In genomic region chr14:45350931-45351859, GRCm38 (mm10) we compare ENCODE assay signal across 7 mouse cellular contexts. TPM values are rescaled to one million over a fixed set of nuclear protein-coding genes. Genes with fewer than 3 reads are reported as not detected.
DNase-seq lines count a peak whose midpoint lies in the region; ATAC-seq lines count a peak whose summit lies in the region.

Gene Styx (plus strand): TSS chr14:45351093.

- intact Hi-C loops in left cerebral cortex, postnatal 36 days (cut with DNase I) = loop anchor here (2.0 kb wide), 1 partner anchor 22 kb away; the partner anchor contains the start of gene Psmc6

- peak within 1 kb of the TSS; percentile 84 for H3K9ac ChIP-seq in intestine, embryonic 16.5 days (ENCODE audit: low read depth, low read length)
- H3K9ac ChIP-seq in midbrain, embryonic 11.5 days (ENCODE audit: low read length) = peak within 1 kb of the TSS; percentile 63

- peak within 1 kb of the TSS; percentile 75 for H3K4me3 ChIP-seq in intestine, embryonic 16.5 days (ENCODE audit: low read length)
- peak within 1 kb of the TSS; percentile 51 for H3K4me3 ChIP-seq in midbrain, embryonic 11.5 days (ENCODE audit: low read depth, low read length)

- H3K9me3 ChIP-seq in intestine, embryonic 16.5 days (ENCODE audit: control insufficient read depth, low read length) = no peaks in the 10 kb centered on the region
- no peaks in the 10 kb centered on the region for H3K9me3 ChIP-seq in midbrain, embryonic 11.5 days (ENCODE audit: control insufficient read depth, low read length)

- no peaks in the 10 kb centered on the region for H3K27me3 ChIP-seq in intestine, embryonic 16.5 days (replicated peaks; ENCODE audit: control insufficient read depth, insufficient read depth, low read length)
- no peaks in the 10 kb centered on the region for H3K27me3 ChIP-seq in midbrain, embryonic 11.5 days (ENCODE audit: control insufficient read depth, insufficient read depth, low read length)

- under 1% methylated on average over 69 of the region's 93 CpGs for WGBS in intestine, embryonic 16.5 days
- under 1% methylated on average over 56 of the region's 93 CpGs for whole genome bisulfite sequencing in midbrain, embryonic 11.5 days

- H3K4me1 ChIP-seq in intestine, embryonic 16.5 days (ENCODE audit: control insufficient read depth, insufficient read depth, low read length) = peaks cover 8% of the 10 kb centered on the region
- peaks cover 3% of the 10 kb centered on the region; the same call in 1 of the 2 replicates for H3K4me1 ChIP-seq in midbrain, embryonic 11.5 days (ENCODE audit: control insufficient read depth, insufficient read depth, low read length)

- peak within 1 kb of the TSS; percentile 63 for H3K27ac ChIP-seq in intestine, embryonic 16.5 days (ENCODE audit: low read length)
- H3K27ac ChIP-seq in midbrain, embryonic 11.5 days (ENCODE audit: low read depth, low read length) = no peak within 1 kb of the TSS; the same call in 1 of the 2 replicates

- peak; percentile 99 for DNase-seq in adrenal gland, adult 2 months
- DNase-seq in embryo, embryonic 11.5 days (ENCODE audit: low read depth, low spot score) = peak; percentile 89
- DNase-seq in gastrocnemius, postnatal 4 days (ENCODE audit: low spot score in 2 of 2) = peak; percentile 96 to 97
- peak; percentile 92 to 95 for DNase-seq in left cerebral cortex, postnatal 36 days (ENCODE audit: low spot score in 2 of 2)
- DNase-seq in midbrain, embryonic 11.5 days (ENCODE audit: low spot score, missing footprints) = peak; percentile 99
- peak; percentile 88 for DNase-seq in skeletal muscle tissue, adult 2 months (ENCODE audit: low read depth, low spot score)

- ATAC-seq in intestine, embryonic 16.5 days = peak; percentile 99
- ATAC-seq in midbrain, embryonic 11.5 days (ENCODE audit: low FRiP score) = peak; percentile 98

- peaks cover 1% of the 10 kb centered on the region for H3K36me3 ChIP-seq in intestine, embryonic 16.5 days (ENCODE audit: control insufficient read depth, insufficient read depth, low read length)
- H3K36me3 ChIP-seq in midbrain, embryonic 11.5 days (ENCODE audit: control insufficient read depth, insufficient read depth, low read length) = peaks cover 6% of the 10 kb centered on the region

- peak within 1 kb of the TSS; percentile 70 for H3K4me2 ChIP-seq in intestine, embryonic 16.5 days (ENCODE audit: low read depth, low read length)
- peak within 1 kb of the TSS; percentile 66 for H3K4me2 ChIP-seq in midbrain, embryonic 11.5 days

RNA-seq across cellular contexts. Expression of gene Styx, which starts in this region (rescaled TPM):
- 10 to 100 TPM; 26.2 to 28.1 TPM for total RNA-seq in adrenal gland, adult 2 months (2021)
- polyA plus RNA-seq in adrenal gland, adult 2 months (2012; rRNA removed) = 22.3 and 24.1 TPM in 2 replicates
- total RNA-seq in gastrocnemius, postnatal 4 days (2021) = 10 to 100 TPM; 62.3 to 69.6 TPM
- 44.8 and 47.8 TPM in 2 replicates for polyA plus RNA-seq in intestine, embryonic 16.5 days (2015; fragmentation: Nextera tagmentation; extraction: Ambion mirVana)
- total RNA-seq in left cerebral cortex, postnatal 36 days (2021) = 10 to 100 TPM; 18.5 to 21.0 TPM
- polyA plus RNA-seq in midbrain, embryonic 11.5 days (2014; fragmentation: Nextera tagmentation; extraction: Ambion mirVana) = 31.5 and 34.8 TPM in 2 replicates
